Mouse (Mus musculus) CH12.LX (cell line): ENCODE measurements at regions not wholly inside any gene's neighbourhood (a gene's known extent, or its start where the extent isn't known, plus 50 kb on each side); places are given as distances from the start of the nearest gene placed in this dataset.
"Not testable (repeated sequence)": the region's sequence is repeated elsewhere in the genome, so short reads cannot be mapped to it uniquely, and the experiment has no call there.

Experiments used
- CTCF ChIP-seq, 2 experiments: IDR thresholded peaks in 1 of 2; conservative IDR thresholded peaks in 1 of 2; 2 replicates each; pipeline ENCODE4 v1.5.1; 2011 to 2012; ENCODE audit warnings: low read depth in 2 of 2, low read length in 2 of 2, improper control_type of control experiment in 1 of 2, inconsistent platforms in 1 of 2, mild to moderate bottlenecking in 1 of 2, moderate library complexity in 1 of 2
- EP300 ChIP-seq: IDR thresholded peaks from 2 replicates; pipeline ENCODE4 v1.6.1; 2011; ENCODE audit warnings: low read length, improper control_type of control experiment
- MAFK ChIP-seq: IDR thresholded peaks from 2 replicates; pipeline ENCODE4 v1.6.1; 2011; ENCODE audit warnings: low read length, improper control_type of control experiment; ENCODE audit not compliant: insufficient replicate concordance
- POLR2A ChIP-seq: IDR thresholded peaks from 2 replicates; pipeline ENCODE4 v1.6.1; 2011; ENCODE audit warnings: low read depth, mild to moderate bottlenecking, improper control_type of control experiment, low read length
- RAD21 ChIP-seq: IDR thresholded peaks from 2 replicates; pipeline ENCODE4 v1.6.1; 2011; ENCODE audit warnings: low read depth, mild to moderate bottlenecking, low read length, improper control_type of control experiment, moderate library complexity
- RCOR1 ChIP-seq: conservative IDR thresholded peaks from 2 replicates; pipeline ENCODE4 v1.6.1; 2012; ENCODE audit warnings: low read depth, mild to moderate bottlenecking, inconsistent platforms, low read length, improper control_type of control experiment
- USF2 ChIP-seq: conservative IDR thresholded peaks from 2 replicates; pipeline ENCODE4 v1.6.1; 2011; ENCODE audit warnings: low read depth, low read length, improper control_type of control experiment
- ZC3H11A ChIP-seq: IDR thresholded peaks from 2 replicates; pipeline ENCODE4 v1.6.1; 2012; ENCODE audit warnings: low read depth, mild to moderate bottlenecking, inconsistent platforms, low read length, improper control_type of control experiment
- ZNF384 ChIP-seq: IDR thresholded peaks from 2 replicates; pipeline ENCODE4 v1.6.1; 2012; ENCODE audit warnings: low read depth, low read length, improper control_type of control experiment, inconsistent platforms

DNA sequence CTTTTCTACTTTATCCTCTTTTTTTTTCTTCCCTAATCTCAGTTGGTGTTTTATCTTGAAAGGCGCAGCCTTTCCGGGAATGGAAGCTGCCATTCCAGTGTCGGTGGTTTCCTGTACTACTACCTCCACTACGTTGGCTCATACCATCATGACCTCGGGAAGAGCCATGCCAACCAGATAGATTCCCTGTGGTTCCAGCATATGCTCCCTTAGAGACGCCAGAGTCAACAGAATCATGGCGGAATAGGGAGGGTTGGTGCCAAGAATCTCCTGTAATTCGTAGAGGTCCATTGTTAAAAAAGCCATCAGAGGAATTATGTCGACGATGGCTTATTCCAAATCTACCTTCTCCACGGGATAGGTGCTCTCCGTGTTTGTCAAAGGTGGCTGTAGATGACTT, 1898.1 kb downstream of the 9330182O14Rik start:
- TF ChIP-seq RCOR1; CTCF (conservative IDR thresholded peaks at IDR 0.05 in 1 of 2, IDR thresholded peaks at IDR 0.05 in 1 of 2; ENCODE audit: low read depth in 2 of 2, low read length in 2 of 2); MAFK; POLR2A; RAD21; ZNF384; EP300; USF2; ZC3H11A: not testable (repeated sequence)
